Mouse (Mus musculus) liver, adult 2 months (tissue): ENCODE data around the gene Clip2.

ENCODE experiments used
- CTCF ChIP-seq: fragments of 200-500 bp; IDR thresholded peaks from 2 replicates; pipeline ENCODE4 v1.5.1; 2011; ENCODE audit warnings: low read depth, low read length, control low read depth
- POLR2A ChIP-seq: fragments of 200-500 bp; IDR thresholded peaks from 2 replicates; pipeline ENCODE4 v1.6.1; 2011; ENCODE audit warnings: low read length, control low read depth; ENCODE audit not compliant: insufficient read depth; ENCODE audit errors: extremely low read depth

- no peak for TF ChIP-seq CTCF
- TF ChIP-seq POLR2A, result no peak
Observed at GRCm38 (mm10) chr5:134508965-134509364, 43.3 kb downstream of the Clip2 start.
